8 mouse cellular contexts compared by ENCODE assay signal in the genomic region with DNA sequence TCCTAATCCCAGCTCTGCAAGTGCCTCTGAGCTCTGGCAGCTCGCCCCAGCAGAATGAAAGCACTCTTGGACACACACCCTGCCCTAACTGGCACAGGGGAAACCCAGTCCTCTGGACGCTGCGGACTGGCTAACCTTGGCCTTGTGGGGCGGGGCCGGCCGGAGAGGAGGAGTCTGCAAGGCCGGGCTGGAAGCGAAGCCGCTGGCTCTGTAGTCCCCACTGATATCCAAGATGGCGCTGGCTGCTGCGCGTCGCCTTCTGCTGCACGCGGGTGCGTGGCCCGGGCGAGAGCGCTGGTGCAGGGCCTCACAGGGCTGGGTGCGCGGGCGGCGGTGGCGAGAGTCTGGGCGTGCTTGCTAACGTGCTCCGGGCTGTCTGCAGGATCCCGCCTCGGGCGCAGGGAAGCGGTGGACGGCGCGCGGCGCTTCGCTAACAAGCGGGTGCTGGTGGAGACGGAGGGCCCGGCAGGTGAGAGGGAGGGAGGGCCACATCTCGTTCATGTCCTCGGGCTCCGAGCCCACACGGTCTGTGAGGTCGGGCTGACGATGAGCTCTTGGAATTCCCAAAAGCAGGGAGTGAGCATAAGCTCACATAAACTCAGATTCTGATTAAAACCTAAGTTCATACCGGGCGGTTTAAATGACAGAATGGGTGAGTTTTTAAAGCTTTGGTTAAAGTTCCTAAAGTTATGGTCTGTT. TPM values are rescaled to one million over a fixed set of nuclear protein-coding genes. Genes with fewer than 3 reads are reported as not detected.
DNase-seq lines count a peak whose midpoint lies in the region; ATAC-seq and TF ChIP-seq lines count a peak whose summit lies in the region.

A gene (plus strand): TSS at position 171 of the 699 bp plus-strand sequence.

- no peaks in the 10 kb centered on the region for H3K27me3 ChIP-seq in Patski
- no peaks in the 10 kb centered on the region for H3K27me3 ChIP-seq in hindbrain, embryonic 13.5 days

- in situ Hi-C loops in Patski (cut with MboI; ENCODE audit: low pct_unique_long_range_greater_than_20kb): no loop called here

- H3K27ac ChIP-seq in hindbrain, embryonic 13.5 days: peak within 1 kb of the TSS; percentile 96

- under 1% methylated on average over 48 of the region's 48 CpGs for WGBS in hindbrain, embryonic 13.5 days

- POLR2A ChIA-PET in Patski (lab: Charles Lee): interaction anchor here (0.7 to 1.0 kb wide), 3 partner anchors 11 to 50 kb away, joined by 3 read pairs; no protein-coding TSS in a partner anchor

- TF ChIP-seq CTCF in Patski (IDR thresholded peaks at IDR 0.05): no peak

- no peaks in the 10 kb centered on the region for H3K9me3 ChIP-seq in hindbrain, embryonic 13.5 days

- peak within 1 kb of the TSS; percentile 88 for H3K9ac ChIP-seq in hindbrain, embryonic 13.5 days

- peak within 1 kb of the TSS; percentile 71 for H3K4me3 ChIP-seq in hindbrain, embryonic 13.5 days

- ATAC-seq in Patski: peak; percentile 99
- ATAC-seq in hindbrain, embryonic 13.5 days (ENCODE audit: low FRiP score): peak; percentile 97

- DNase-seq in Patski (ENCODE audit: low read depth, low spot score): peak; percentile 77
- peak; percentile 97 for DNase-seq in cerebellum, postnatal 14 days
- DNase-seq in frontal cortex, postnatal 14 days (ENCODE audit: low spot score in 2 of 2): peak; percentile 86 to 87
- DNase-seq in layer of hippocampus, postnatal 25 days (ENCODE audit: extremely low spot score in 1 of 2, low spot score in 1 of 2): peak; percentile 74 to 82
- peak; percentile 98 for DNase-seq in lung, postnatal 25 days (ENCODE audit: low spot score)
- peak; percentile 94 for DNase-seq in retina, embryonic 14.5 days (ENCODE audit: low spot score)
- DNase-seq in thymus, postnatal 4 days: peak; percentile 79

- CTCF ChIA-PET in Patski (lab: Charles Lee): interaction anchor here (0.7 to 1.0 kb wide), 2 partner anchors 9 to 10 kb away, joined by 3 read pairs; no protein-coding TSS in a partner anchor

- H3K4me1 ChIP-seq in hindbrain, embryonic 13.5 days (replicated peaks): peaks cover 35% of the 10 kb centered on the region

- H3K36me3 ChIP-seq in hindbrain, embryonic 13.5 days: peaks cover 35% of the 10 kb centered on the region

- H3K4me2 ChIP-seq in hindbrain, embryonic 13.5 days: peak within 1 kb of the TSS; percentile 63

RNA-seq across cellular contexts. Expression of the gene that starts here (rescaled TPM):
- polyA plus RNA-seq in Patski (2021): 106 TPM
- 47.4 and 55.6 TPM in 2 replicates for polyA plus RNA-seq in hindbrain, embryonic 13.5 days (2015; fragmentation: Nextera tagmentation; extraction: Ambion mirVana)
- total RNA-seq in layer of hippocampus, postnatal 25 days (2021): 10 to 100 TPM; 23.3 to 26.9 TPM

Comparison
In these comparisons a context has a peak if more than half of its experiments do, and no peak if none do; other contexts are left out.
1. Peak in every context shown above with its lines: DNase-seq, ATAC-seq, H3K4me3 ChIP-seq and H3K27ac ChIP-seq.